Mouse (Mus musculus) neural tube, embryonic 15.5 days (tissue): ENCODE results near the gene 1110008P14Rik. TPM values are rescaled to one million over a fixed set of nuclear protein-coding genes. Genes with fewer than 3 reads are reported as not detected.

ENCODE experiments used
- ATAC-seq: fragments of 200-750 bp; cut with Nextera tagmentation; 2 replicates; pipeline ENCODE4 v1.8.0; 2017; ENCODE audit warnings: mild to moderate bottlenecking, moderate TSS enrichment, moderate library complexity; ENCODE audit not compliant: low FRiP score
- H3K27ac ChIP-seq: fragments of 300-500 bp; sonication (generic); replicated peaks from 2 replicates; pipeline ENCODE4 v1.5.1; 2015; ENCODE audit warnings: mild to moderate bottlenecking, inconsistent platforms
- H3K27me3 ChIP-seq: fragments of 300-500 bp; sonication (generic); replicated peaks from 2 replicates; pipeline ENCODE4 v1.6.1; 2015; ENCODE audit warnings: inconsistent platforms
- H3K36me3 ChIP-seq: fragments of 300-500 bp; sonication (generic); 2 replicates; pipeline ENCODE4 v1.6.1; 2015; ENCODE audit warnings: inconsistent platforms
- H3K4me1 ChIP-seq: fragments of 300-500 bp; sonication (generic); 2 replicates; pipeline ENCODE4 v1.6.1; 2015; ENCODE audit warnings: inconsistent platforms
- H3K4me2 ChIP-seq: fragments of 300-500 bp; sonication (generic); 2 replicates; pipeline ENCODE4 v1.6.1; 2015; ENCODE audit warnings: inconsistent platforms, mild to moderate bottlenecking, moderate library complexity
- H3K4me3 ChIP-seq: fragments of 300-500 bp; sonication (generic); replicated peaks from 2 replicates; pipeline ENCODE4 v1.5.1; 2015; ENCODE audit warnings: mild to moderate bottlenecking, inconsistent platforms
- H3K9ac ChIP-seq: fragments of 300-500 bp; sonication (generic); replicated peaks from 2 replicates; pipeline ENCODE4 v1.6.1; 2015; ENCODE audit warnings: mild to moderate bottlenecking, inconsistent platforms
- H3K9me3 ChIP-seq: fragments of 300-500 bp; sonication (generic); replicated peaks from 2 replicates; pipeline ENCODE4 v1.6.1; 2016; ENCODE audit warnings: inconsistent platforms
- WGBS: fragments of 180-500 bp; shearing (Covaris S2); methylation state at CpG from one replicate; pipeline ENCODE4 v1.1.7; 2015; ENCODE audit warnings: mixed read lengths; 5-methylcytosine and 5-hydroxymethylcytosine counted together
- polyA plus RNA-seq: library from polyadenylated mRNA; unstranded; fragments of >200 nt; fragmentation: Nextera tagmentation; extraction: Ambion mirVana; gene quantifications from 2 replicates; pipeline ENCODE4 v1.2.1, GENCODE M21; 2015

The 1110008P14Rik gene
- polyA plus RNA-seq, 1 experiment from 2014 or later = 195 TPM

DNA sequence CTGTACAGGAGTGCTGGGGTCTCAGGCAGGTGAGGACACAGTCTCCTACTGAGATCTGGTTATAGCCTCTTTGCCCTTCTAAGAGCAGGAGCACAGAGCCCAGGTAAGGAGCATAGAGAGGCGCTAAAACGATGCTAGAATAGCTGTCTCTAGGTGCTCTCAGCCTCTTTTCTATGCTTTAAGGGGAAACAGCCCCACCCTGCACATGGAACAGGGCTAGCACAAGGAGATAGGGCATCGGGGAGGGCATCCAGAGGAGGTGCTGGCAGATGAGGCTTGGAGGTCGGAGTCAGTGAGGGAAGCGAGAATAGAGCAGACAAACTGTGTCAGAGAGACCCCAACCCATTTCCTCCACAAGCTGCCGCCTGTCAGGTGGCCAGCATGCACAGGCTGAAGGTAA lies 34.7 kb downstream of the 1110008P14Rik start:
- Histone ChIP-seq H3K4me3 (no peak overlapping the region), H3K4me1 (peaks cover 49% of the 10 kb centered on the region), H3K36me3 (peaks cover 13% of the 10 kb centered on the region; the same call in 1 of the 2 replicates), H3K9me3 (no peaks in the 10 kb centered on the region), H3K4me2 (no peak overlapping the region), H3K27ac (no peak overlapping the region), H3K9ac (no peak overlapping the region), H3K27me3 (no peaks in the 10 kb centered on the region)
- no peak for ATAC-seq
- 77% methylated on average over 6 of the region's 6 CpGs for WGBS

DNA sequence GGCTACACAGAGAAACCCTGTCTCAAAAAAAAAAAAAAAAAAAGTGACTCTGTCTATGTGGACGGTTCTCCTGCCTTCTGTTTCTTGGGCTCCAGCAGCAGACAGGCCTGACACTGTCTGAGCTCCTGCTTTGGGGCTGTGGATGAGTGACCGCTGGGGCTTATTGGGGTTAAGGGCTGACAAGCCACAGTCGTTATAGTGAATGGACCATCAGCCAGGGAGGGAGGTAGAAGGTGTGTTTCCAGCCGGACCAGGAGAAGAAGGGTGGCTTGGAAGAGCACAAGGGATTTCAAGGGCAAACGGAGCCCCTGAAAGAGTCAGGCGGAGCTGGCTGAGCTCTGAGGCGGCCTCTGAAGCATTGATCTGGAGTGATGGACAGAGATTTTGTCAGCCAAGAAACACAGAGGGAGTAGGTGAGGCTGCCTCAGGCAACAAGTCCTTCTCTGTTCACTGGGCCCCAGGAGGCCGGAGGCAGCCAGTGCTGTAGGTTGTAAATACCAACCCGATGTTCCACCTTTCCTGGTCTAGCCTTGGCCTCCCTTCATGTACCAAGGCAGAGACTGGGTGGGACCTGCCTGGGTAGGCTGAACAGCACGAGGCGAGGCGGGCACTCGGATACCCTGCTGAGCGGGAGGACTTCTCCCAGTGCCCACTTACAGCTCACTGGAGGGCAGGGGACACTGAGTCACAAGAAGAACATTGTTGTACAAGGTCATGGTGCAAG lies 37.0 kb downstream of the 1110008P14Rik start:
- Histone ChIP-seq H3K9me3 (no peaks in the 10 kb centered on the region), H3K4me2 (no peak overlapping the region), H3K36me3 (peaks cover 15% of the 10 kb centered on the region), H3K9ac (no peak overlapping the region), H3K27ac (no peak overlapping the region), H3K4me3 (no peak overlapping the region), H3K27me3 (no peaks in the 10 kb centered on the region), H3K4me1 (peaks cover 27% of the 10 kb centered on the region)
- no peak for ATAC-seq
- 71% methylated on average over 14 of the region's 14 CpGs for WGBS

DNA sequence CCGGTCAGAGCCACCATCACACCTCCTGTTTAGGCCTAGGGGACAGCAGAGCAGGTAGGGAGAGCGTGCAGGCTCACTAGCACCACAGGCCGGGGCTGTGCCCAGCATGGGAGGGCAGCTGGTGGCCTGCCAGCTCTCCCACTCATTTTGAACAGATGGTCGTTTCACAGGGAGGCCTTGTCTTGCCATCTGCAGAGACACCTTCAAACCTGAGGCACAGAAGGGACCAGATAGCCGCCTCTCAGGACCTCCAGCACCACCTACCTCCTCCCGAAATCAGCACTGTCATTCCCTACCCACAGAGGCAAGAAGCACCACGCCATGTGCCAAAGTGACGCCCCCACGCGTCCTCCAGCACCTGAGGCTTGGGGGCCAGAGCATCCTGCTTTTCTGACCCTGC lies 37.7 kb downstream of the 1110008P14Rik start:
- 68% methylated on average over 10 of the region's 10 CpGs for WGBS

DNA sequence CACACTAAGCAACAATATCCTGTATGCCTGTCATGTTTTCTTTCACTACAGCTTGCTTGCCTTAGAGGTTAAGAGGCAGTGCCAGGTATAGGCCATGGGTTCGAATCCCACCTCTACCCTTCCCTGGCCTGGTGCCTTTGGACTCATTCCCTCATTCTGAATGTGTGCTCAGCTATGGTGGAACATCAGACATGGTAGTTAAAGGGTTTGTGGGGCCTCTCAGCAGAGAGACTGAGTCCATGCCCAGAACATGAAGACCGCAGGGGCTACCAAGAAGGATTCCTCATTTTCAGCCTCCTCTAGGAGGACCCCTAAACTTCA lies 38.4 kb downstream of the 1110008P14Rik start:
- ATAC-seq = no peak
- H3K4me2 ChIP-seq = no peak overlapping the region
- H3K36me3 ChIP-seq = peaks cover 16% of the 10 kb centered on the region
- H3K9ac ChIP-seq = no peak overlapping the region
- 96% methylated on average over 2 of the region's 2 CpGs for WGBS
- no peaks in the 10 kb centered on the region for H3K27me3 ChIP-seq
- H3K9me3 ChIP-seq = no peaks in the 10 kb centered on the region
- H3K4me1 ChIP-seq = peaks cover 21% of the 10 kb centered on the region
- H3K4me3 ChIP-seq = no peak overlapping the region
- no peak overlapping the region for H3K27ac ChIP-seq

More for the DNA sequence above, 37.7 kb downstream of the 1110008P14Rik start:
- Histone ChIP-seq H3K4me2 (no peak overlapping the region), H3K4me1 (peaks cover 21% of the 10 kb centered on the region), H3K27ac (no peak overlapping the region), H3K27me3 (no peaks in the 10 kb centered on the region), H3K36me3 (peaks cover 19% of the 10 kb centered on the region), H3K9me3 (no peaks in the 10 kb centered on the region), H3K9ac (no peak overlapping the region), H3K4me3 (no peak overlapping the region)
- ATAC-seq = no peak

DNA sequence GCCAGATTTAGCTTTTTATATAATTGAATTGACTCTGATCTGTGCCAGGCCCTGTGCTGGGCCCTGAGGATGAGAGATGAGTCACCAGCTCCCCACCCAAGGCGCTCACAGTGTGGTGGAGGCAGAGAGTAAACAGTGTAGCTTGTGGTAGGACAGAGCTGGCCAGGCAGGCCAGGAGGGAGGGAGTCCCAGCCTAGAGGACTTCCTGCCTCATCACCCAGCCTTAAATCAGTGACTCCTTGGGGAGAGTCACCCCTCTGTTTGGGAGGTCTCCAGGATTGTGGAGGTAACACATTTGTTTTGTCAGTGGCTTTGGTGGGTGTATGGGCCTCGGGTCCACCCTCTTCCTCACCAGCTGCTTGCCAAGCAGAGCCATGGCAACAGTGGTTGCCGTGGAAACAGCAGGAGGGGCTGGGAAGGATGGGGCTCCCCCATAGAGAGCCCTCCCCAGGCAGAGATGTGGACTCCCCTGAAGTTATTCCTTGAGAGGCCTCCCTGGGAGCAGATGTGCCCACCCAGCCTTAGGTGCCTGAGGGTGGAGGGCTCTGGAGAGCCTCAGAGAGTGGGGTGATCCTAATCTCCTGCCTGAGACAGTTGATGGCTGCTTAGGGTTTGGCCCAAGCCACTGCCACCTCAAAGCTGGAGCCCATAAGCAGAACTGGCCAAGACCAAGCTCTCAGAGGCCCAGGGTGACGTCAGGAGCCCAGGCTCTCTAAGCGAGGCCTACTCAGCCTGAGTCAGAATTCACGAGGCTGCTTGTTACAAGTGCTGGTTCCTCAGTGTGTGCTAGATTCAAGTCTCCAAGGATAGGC lies 39.0 kb downstream of the 1110008P14Rik start:
- Histone ChIP-seq H3K4me3 (no peak overlapping the region), H3K4me2 (no peak overlapping the region), H3K9me3 (no peaks in the 10 kb centered on the region), H3K27me3 (no peaks in the 10 kb centered on the region), H3K4me1 (peaks cover 21% of the 10 kb centered on the region), H3K36me3 (peaks cover 21% of the 10 kb centered on the region), H3K9ac (no peak overlapping the region; the same call in 1 of the 2 replicates), H3K27ac (0 out of 2 replicates have a peak overlapping the region, but pooled peaks have one; percentile 8)
- ATAC-seq = peak; percentile 16; the same call in 1 of the 2 replicates
- WGBS = 60% methylated on average over 6 of the region's 6 CpGs

DNA sequence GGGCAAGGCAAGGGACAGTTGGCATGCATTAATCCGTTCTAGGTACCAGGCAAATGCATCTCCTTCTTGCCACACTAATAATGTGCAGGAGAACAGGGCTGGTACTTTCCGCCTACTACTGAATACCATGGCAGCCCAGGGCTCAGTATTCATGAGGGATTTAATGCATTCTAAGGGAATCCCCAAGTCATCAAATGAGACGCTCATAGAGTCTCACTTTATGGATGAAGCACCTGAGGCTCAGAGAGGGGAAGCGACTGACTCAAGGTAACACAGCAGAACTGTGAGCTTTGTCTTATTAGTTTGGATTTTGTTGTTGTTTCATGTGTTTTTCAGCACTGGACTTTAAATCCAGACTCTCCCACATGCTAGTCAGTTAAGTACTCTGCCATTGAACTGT lies 39.7 kb downstream of the 1110008P14Rik start:
- Histone ChIP-seq H3K4me2 (no peak overlapping the region), H3K4me3 (no peak overlapping the region), H3K36me3 (peaks cover 26% of the 10 kb centered on the region), H3K9me3 (no peaks in the 10 kb centered on the region), H3K4me1 (peaks cover 20% of the 10 kb centered on the region), H3K9ac (no peak overlapping the region), H3K27me3 (no peaks in the 10 kb centered on the region), H3K27ac (no peak overlapping the region)
- 85% methylated on average over 4 of the region's 4 CpGs for WGBS
- ATAC-seq = no peak

DNA sequence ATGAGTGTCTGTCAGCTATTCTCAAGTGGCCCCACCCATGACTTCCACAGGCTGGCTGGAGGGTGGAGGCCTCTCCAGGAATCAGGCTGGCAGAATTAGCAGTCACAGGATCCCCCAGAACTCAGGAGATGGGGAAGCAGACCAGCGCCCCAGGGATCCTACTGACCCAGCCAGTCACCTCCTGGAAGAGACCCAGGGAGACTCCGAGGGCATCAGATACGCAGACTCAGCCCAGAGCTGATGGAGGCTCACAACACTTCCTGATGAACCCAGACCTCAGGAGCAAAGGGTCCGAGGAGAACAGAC lies 40.2 kb downstream of the 1110008P14Rik start:
- Histone ChIP-seq H3K27me3 (no peaks in the 10 kb centered on the region), H3K4me2 (no peak overlapping the region), H3K9ac (no peak overlapping the region), H3K27ac (no peak overlapping the region), H3K4me1 (peaks cover 17% of the 10 kb centered on the region), H3K9me3 (no peaks in the 10 kb centered on the region), H3K4me3 (no peak overlapping the region), H3K36me3 (peaks cover 30% of the 10 kb centered on the region)
- ATAC-seq = no peak
- WGBS = 78% methylated on average over 4 of the region's 4 CpGs

DNA sequence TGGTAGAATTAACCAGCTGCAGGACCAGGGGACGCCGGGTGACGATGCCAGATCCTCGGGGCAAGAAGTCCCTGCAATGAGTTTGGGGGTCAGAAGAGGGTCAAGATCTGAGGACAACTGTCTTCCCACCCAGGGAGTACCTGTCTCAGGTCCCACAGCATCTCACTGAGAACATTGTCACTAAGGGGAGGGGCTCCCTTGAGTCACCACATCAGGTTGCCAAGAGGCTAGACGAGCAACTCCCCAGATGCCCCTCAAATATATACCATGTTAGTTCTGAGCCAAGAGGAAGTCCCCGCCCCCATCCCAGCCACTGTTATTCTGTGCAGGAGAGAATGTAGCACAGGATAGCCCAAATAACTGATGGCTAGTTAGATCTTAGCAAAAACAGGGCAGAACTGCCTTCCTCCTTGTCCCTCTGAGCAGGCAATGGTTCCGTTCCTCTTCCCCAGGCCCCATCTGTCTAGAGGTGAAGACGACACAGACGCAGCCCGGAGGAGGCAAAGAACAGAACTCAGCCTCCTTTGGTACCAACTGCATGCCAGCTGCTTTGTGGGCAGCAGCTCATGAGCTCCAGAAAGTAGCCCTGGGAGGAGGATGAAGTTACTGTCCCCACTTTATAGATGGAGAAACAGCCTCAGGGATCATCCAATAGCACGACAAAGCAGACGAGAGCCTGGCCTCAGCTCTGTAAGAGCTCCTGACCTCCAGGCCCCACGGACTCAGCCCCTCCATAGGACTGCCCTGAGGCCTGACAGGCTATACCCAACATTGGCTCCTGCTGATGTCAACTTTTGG lies 40.7 kb downstream of the 1110008P14Rik start:
- Histone ChIP-seq H3K9ac (no peak overlapping the region), H3K4me1 (peaks cover 17% of the 10 kb centered on the region), H3K4me2 (no peak overlapping the region), H3K9me3 (no peaks in the 10 kb centered on the region), H3K27ac (no peak overlapping the region), H3K4me3 (no peak overlapping the region), H3K36me3 (peaks cover 36% of the 10 kb centered on the region), H3K27me3 (no peaks in the 10 kb centered on the region)
- 81% methylated on average over 13 of the region's 13 CpGs for WGBS
- ATAC-seq = no peak

DNA sequence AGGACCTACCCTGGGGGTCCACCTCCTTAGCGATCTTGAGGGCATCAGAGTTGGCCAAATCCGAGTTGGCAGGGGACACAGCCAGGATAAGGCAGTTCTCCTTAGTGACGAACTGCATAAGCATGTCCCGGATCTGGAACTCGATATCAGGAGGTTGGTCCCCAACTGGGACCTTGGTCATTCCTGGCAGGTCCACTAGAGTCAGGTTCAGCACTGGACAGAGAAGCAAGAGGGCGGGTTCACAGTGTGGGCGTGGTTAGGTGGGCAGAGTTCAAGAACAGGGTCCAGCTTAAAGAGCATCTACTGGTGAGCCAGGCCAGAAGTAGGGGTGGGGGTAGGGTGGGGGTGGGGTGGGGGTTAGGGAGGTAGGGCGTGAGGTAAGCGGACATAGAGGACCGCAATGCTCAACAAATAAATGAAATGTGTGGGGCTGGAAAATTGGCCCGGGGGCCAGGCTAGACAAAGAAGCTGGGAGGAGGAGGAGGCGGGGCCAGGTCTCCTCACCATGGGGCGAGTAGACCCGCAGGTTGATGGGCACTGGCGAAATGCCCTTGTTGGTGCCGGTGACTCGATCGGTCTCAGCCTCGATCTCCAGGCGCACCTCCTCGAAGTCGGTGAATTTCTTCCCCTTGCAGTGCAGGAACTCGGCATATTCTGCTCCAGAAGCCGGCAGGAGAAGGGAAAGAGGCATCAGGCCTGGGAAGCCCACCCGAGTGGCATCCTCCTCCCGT lies 41.7 kb downstream of the 1110008P14Rik start:
- no peak overlapping the region for H3K27ac ChIP-seq
- no peak overlapping the region for H3K4me2 ChIP-seq
- peaks cover 17% of the 10 kb centered on the region for H3K4me1 ChIP-seq
- no peak for ATAC-seq
- no peaks in the 10 kb centered on the region for H3K27me3 ChIP-seq
- H3K36me3 ChIP-seq = peaks cover 45% of the 10 kb centered on the region
- H3K9ac ChIP-seq = no peak overlapping the region
- no peaks in the 10 kb centered on the region for H3K9me3 ChIP-seq
- H3K4me3 ChIP-seq = no peak overlapping the region
- 36% methylated on average over 26 of the region's 26 CpGs for WGBS

DNA sequence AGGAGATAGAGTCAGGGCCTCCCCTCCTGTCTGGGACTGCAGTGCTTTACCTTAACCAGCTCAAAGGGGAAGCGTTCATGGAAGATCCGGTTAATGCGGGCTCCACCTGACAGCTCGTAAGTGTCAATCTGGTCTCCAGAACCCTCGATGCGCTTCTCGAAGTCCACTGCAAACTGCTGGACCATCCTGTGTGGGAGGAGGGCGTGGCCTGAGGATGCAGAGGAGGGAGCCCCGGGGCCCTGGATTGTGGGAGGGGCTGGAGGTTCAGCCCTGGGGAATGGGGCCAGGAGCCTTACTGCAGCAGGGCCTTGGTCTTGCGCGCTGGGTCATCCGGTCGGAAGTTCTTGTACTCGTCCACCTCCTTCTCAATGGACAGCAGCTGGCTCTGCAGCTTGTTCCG lies 45.9 kb downstream of the 1110008P14Rik start:
- ATAC-seq = no peak
- H3K4me2 ChIP-seq = no peak overlapping the region
- no peaks in the 10 kb centered on the region for H3K9me3 ChIP-seq
- H3K36me3 ChIP-seq = peaks cover 85% of the 10 kb centered on the region
- no peak overlapping the region for H3K9ac ChIP-seq
- H3K4me3 ChIP-seq = no peak overlapping the region
- H3K27ac ChIP-seq = no peak overlapping the region
- no peaks in the 10 kb centered on the region for H3K4me1 ChIP-seq
- 45% methylated on average over 15 of the region's 15 CpGs for WGBS
- no peaks in the 10 kb centered on the region for H3K27me3 ChIP-seq

DNA sequence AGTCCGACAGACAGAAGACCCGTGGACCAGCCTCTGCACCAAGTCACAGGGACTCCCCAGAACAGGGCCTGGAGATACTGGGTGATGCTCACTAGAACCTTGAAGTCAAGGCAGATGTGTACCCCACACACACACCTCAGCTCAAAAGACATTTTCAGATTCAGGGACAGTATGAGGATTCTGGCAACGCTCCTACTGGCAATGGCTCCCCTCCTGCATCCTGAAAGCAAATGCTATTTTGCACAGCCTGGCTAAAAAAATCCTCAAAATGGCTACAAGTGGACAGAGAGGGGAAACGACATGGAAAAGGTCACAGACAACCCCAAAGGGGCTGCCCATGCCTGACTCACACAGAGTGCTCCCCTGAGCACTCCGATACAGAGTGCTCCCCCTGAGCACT lies 49.6 kb downstream of the 1110008P14Rik start:
- no peak overlapping the region for H3K4me3 ChIP-seq

More for the DNA sequence above, 49.6 kb downstream of the 1110008P14Rik start:
- Histone ChIP-seq H3K4me1 (0 out of 2 replicates have a peak, but pooled peaks cover 4% of the 10 kb centered on the region), H3K9ac (no peak overlapping the region), H3K9me3 (no peaks in the 10 kb centered on the region), H3K27me3 (no peaks in the 10 kb centered on the region), H3K36me3 (peaks cover 65% of the 10 kb centered on the region), H3K27ac (no peak overlapping the region), H3K4me2 (no peak overlapping the region)
- 78% methylated on average over 5 of the region's 5 CpGs for WGBS
- no peak for ATAC-seq
